Mouse (Mus musculus) forebrain, embryonic 12.5 days (tissue): ENCODE measurements around the gene Plg. TPM values are rescaled to one million over a fixed set of nuclear protein-coding genes. Genes with fewer than 3 reads are reported as not detected.
A peak's percentile ranks its signal among the peaks of the same experiment; 100 is the strongest.

Source experiments
- ATAC-seq: fragments of 200-750 bp; cut with Nextera tagmentation; 2 replicates; pipeline ENCODE4 v1.8.0; 2017; ENCODE audit warnings: moderate TSS enrichment; ENCODE audit not compliant: low FRiP score
- H3K27ac ChIP-seq: fragments of 300-500 bp; sonication (generic); 2 replicates; pipeline ENCODE4 v1.5.1; 2016; ENCODE audit warnings: mild to moderate bottlenecking
- H3K27me3 ChIP-seq: fragments of 300-500 bp; sonication (generic); 2 replicates; pipeline ENCODE4 v1.6.1; 2016; ENCODE audit warnings: mild to moderate bottlenecking
- H3K36me3 ChIP-seq: fragments of 300-500 bp; sonication (generic); replicated peaks from 2 replicates; pipeline ENCODE4 v1.6.1; 2016; ENCODE audit warnings: mild to moderate bottlenecking
- H3K4me1 ChIP-seq: fragments of 300-500 bp; sonication (generic); 2 replicates; pipeline ENCODE4 v1.6.1; 2016
- H3K4me2 ChIP-seq: fragments of 300-500 bp; sonication (generic); 2 replicates; pipeline ENCODE4 v1.6.1; 2016; ENCODE audit warnings: mild to moderate bottlenecking, moderate library complexity
- H3K4me3 ChIP-seq: fragments of 300-500 bp; sonication (generic); replicated peaks from 2 replicates; pipeline ENCODE4 v1.5.1; 2016; ENCODE audit warnings: mild to moderate bottlenecking
- H3K9ac ChIP-seq: fragments of 300-500 bp; sonication (generic); 2 replicates; pipeline ENCODE4 v1.6.1; 2016; ENCODE audit warnings: mild to moderate bottlenecking
- H3K9me3 ChIP-seq: fragments of 300-500 bp; sonication (generic); 2 replicates; pipeline ENCODE4 v1.6.1; 2016
- WGBS: fragments of 180-500 bp; shearing (Covaris S2); methylation state at CpG from one replicate; pipeline ENCODE4 v1.1.7; 2016; 5-methylcytosine and 5-hydroxymethylcytosine counted together
- polyA plus RNA-seq: library from polyadenylated mRNA; unstranded; fragments of >200 nt; fragmentation: Nextera tagmentation; extraction: Ambion mirVana; gene quantifications from 2 replicates; pipeline ENCODE4 v1.2.1, GENCODE M21; 2016

Gene Plg
- polyA plus RNA-seq, 1 experiment from 2014 or later: 0.10 TPM

DNA sequence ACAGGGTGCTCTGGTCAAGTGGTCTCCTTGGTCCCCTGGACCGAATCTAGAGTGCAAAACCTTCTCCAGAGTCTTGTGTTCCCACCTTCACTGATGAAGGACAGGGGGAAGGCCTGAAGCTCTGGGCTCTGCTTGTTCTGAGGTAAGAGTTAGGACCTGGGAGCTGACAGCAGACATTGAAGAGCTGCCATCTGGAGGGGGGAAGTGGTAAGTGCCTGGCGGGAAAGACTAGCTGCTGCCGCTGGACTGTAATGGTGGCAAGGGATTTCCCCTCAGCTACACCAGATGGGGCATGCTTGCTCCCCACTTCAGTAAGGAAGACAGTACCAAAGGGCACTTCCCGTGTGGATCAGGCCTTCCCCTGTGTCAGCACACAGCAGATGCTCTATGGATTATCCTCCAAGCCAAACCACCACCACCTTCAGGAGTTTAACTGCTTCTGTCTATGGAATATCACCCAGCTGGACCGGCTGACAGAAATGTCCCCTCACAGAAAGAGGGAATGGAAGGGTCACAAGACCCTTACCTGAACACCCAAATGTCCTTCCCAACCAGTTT is 11.0 kb upstream of the Plg start:
- Histone ChIP-seq H3K4me3 (no peak overlapping the region), H3K4me1 (peaks cover 8% of the 10 kb centered on the region), H3K36me3 (no peaks in the 10 kb centered on the region), H3K9ac (no peak overlapping the region), H3K9me3 (no peaks in the 10 kb centered on the region), H3K27ac (no peak overlapping the region), H3K4me2 (no peak overlapping the region), H3K27me3 (no peaks in the 10 kb centered on the region)
- 40% methylated on average over 5 of the region's 5 CpGs for WGBS
- peak; percentile 64; the same call in 1 of the 2 replicates for ATAC-seq

DNA sequence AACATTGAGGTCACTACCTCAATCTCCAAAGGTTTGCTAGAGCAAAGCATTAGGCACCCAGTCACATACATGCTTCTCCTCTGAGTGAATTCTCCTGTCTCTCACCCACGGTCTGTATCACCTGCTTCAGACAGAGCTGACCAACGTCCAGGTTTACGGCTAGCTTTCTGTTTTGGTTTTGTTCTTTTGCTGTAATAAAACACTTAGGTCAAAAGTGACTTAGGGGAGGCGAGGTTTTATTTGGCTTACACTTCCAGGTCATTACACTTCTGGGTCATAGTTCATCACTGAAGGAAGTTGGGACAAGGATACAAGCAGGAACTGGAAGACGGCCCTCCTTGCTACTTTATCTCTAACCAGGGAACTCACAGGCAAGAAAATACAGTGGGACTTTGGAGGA is 9.0 kb upstream of the Plg start:
- no peak for ATAC-seq
- WGBS: 77% methylated on average over 5 of the region's 5 CpGs
- no peaks in the 10 kb centered on the region for H3K36me3 ChIP-seq
- no peak overlapping the region for H3K9ac ChIP-seq
- no peak overlapping the region for H3K4me3 ChIP-seq
- H3K4me1 ChIP-seq: peaks cover 6% of the 10 kb centered on the region
- H3K27me3 ChIP-seq: no peaks in the 10 kb centered on the region
- no peaks in the 10 kb centered on the region for H3K9me3 ChIP-seq
- H3K4me2 ChIP-seq: no peak overlapping the region
- H3K27ac ChIP-seq: no peak overlapping the region

DNA sequence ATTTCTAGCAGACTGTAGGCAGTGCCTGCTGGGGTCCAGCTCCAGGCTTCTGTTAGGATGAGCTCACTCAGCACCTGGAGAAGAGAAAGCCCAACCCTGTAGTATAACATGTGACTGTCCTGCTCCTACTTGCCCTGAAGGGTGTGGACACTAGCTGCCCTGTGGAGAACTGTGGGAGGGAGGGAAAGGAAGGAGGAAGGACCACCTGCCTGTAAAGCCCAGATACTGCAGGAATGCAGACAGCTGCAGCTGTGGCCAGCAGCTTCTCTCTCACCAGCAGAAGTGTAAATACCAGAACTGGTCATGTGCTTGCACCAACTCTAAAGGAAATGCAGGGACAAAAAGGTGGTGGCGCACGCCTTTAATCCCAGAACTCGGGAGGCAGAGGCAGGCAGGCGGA is 8.1 kb upstream of the Plg start:
- H3K27ac ChIP-seq: no peak overlapping the region

DNA sequence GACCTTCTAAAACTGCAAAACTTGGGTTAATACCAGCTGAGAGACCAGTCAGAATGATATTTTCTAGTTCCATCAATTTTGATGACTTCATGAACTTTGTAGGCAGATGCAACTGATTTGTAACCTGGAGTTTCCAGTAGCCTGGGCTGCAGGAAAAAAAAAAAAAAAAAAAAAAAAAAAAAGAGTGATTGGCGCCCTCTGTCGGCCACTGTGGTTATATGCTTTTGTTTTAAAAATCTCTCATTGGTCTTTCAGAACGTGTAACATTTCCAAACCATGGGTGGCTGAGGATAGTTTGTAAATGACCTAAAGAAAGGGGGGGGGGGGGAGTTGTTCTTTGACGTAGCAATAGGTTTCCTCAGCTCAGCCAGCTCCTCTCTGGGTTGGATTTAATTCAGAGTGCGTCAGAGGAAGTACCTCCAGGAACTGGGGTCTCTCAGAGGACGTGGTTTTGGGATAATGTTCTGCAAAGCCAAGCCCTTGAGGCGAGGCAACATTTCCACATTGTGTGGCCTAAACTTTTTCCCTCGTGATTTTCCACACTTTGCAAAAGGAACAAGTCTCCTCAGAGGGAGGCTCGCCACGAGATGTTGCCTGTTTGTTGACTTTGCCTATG is 7.0 kb upstream of the Plg start:
- peak overlapping the region; percentile 24; the same call in 1 of the 2 replicates for H3K4me2 ChIP-seq
- H3K27ac ChIP-seq: no peak overlapping the region
- H3K9ac ChIP-seq: no peak overlapping the region
- no peak for ATAC-seq
- H3K36me3 ChIP-seq: no peaks in the 10 kb centered on the region
- no peak overlapping the region for H3K4me3 ChIP-seq
- WGBS: 34% methylated on average over 10 of the region's 10 CpGs
- H3K9me3 ChIP-seq: no peaks in the 10 kb centered on the region
- H3K4me1 ChIP-seq: peaks cover 5% of the 10 kb centered on the region
- H3K27me3 ChIP-seq: no peaks in the 10 kb centered on the region

More for the DNA sequence above, 8.1 kb upstream of the Plg start:
- Histone ChIP-seq H3K27me3 (no peaks in the 10 kb centered on the region), H3K9ac (no peak overlapping the region), H3K9me3 (no peaks in the 10 kb centered on the region), H3K4me1 (peaks cover 5% of the 10 kb centered on the region), H3K4me2 (no peak overlapping the region), H3K36me3 (no peaks in the 10 kb centered on the region), H3K4me3 (no peak overlapping the region)
- no peak for ATAC-seq
- 85% methylated on average over 4 of the region's 4 CpGs for WGBS

DNA sequence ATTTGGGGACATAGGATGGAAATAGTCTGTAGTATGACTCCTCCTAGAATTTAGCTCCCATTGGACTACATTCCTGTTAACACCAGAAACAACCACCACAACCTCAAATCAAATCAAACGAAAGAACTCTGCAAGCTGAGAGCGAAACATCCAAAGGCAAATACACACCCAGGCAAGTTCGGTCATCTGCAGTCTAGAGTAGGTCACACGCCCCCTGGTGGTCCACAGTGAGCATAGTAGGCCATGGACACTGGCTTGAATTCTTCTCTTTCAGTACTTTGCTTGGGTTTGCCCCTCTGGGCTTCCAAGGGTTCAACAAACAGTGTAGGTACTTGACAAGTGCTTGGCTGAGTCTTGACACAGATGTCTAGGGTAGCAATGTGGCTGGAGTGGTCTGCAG is 6.4 kb upstream of the Plg start:
- Histone ChIP-seq H3K4me1 (peaks cover 5% of the 10 kb centered on the region), H3K27ac (no peak overlapping the region), H3K27me3 (no peaks in the 10 kb centered on the region), H3K9me3 (no peaks in the 10 kb centered on the region), H3K4me2 (peak overlapping the region; percentile 24; the same call in 1 of the 2 replicates), H3K36me3 (no peaks in the 10 kb centered on the region), H3K9ac (no peak overlapping the region), H3K4me3 (no peak overlapping the region)
- ATAC-seq: 0 out of 2 replicates have a peak, but pooled peaks have one; percentile 50
- WGBS: 19% methylated on average over 4 of the region's 4 CpGs

DNA sequence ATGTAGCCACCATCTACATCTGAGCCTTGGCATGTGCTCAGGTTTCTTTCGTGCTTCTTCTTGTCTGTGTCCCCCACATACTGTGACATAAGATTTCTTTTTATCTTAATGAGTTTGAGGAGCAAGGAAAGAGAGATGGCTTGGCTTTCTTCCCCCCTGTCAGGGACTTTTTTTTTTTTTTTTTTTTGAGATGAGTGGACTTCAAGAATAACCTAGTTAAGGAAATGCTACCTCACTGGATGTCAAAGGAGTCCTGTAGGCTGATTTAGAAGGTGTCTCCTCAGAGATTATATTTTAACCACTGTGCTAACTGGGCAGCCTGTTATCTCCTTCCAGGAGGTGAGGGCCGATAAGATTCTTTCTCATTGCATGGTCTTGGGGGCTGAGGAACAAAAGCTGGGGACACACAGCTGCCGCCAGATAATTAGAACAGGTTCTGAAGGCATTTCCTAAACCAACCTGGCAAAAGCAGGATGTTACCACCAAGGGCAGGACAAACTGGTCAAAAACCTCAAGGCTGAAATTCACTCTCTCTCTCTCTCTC is 4.7 kb upstream of the Plg start:
- no peak overlapping the region for H3K4me2 ChIP-seq
- 79% methylated on average over 3 of the region's 3 CpGs for WGBS

DNA sequence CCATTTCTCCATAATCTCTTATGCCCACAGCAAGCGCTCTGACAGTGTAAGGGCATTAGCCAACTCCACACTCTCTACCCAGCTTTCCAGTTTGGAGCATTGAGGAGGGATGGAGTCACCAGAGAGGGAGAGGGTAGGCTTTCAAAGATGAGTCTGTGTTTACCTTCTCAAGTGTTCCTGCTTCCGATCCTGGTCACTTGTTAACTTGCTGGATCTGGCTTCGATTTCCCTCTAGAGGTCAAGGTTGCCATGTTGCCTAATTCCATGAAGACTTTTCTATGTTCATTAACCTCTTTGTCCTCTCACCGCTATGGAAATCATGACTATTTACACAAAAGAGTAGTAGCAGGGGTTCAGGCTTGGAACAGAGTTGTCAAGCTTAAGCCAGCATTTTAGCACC is 1.9 kb downstream of the Plg start:
- Histone ChIP-seq H3K4me2 (no peak overlapping the region), H3K4me3 (no peak overlapping the region), H3K27me3 (no peaks in the 10 kb centered on the region), H3K27ac (no peak overlapping the region), H3K36me3 (no peaks in the 10 kb centered on the region), H3K9ac (no peak overlapping the region), H3K9me3 (no peaks in the 10 kb centered on the region), H3K4me1 (0 out of 2 replicates have a peak, but pooled peaks cover 11% of the 10 kb centered on the region)
- 92% methylated on average over 4 of the region's 4 CpGs for WGBS
- no peak for ATAC-seq

More for the DNA sequence above, 4.7 kb upstream of the Plg start:
- H3K36me3 ChIP-seq: no peaks in the 10 kb centered on the region
- no peak overlapping the region for H3K9ac ChIP-seq
- H3K27me3 ChIP-seq: no peaks in the 10 kb centered on the region
- no peak overlapping the region for H3K4me3 ChIP-seq
- peaks cover 5% of the 10 kb centered on the region for H3K4me1 ChIP-seq
- H3K9me3 ChIP-seq: no peaks in the 10 kb centered on the region
- no peak overlapping the region for H3K27ac ChIP-seq
- no peak for ATAC-seq

DNA sequence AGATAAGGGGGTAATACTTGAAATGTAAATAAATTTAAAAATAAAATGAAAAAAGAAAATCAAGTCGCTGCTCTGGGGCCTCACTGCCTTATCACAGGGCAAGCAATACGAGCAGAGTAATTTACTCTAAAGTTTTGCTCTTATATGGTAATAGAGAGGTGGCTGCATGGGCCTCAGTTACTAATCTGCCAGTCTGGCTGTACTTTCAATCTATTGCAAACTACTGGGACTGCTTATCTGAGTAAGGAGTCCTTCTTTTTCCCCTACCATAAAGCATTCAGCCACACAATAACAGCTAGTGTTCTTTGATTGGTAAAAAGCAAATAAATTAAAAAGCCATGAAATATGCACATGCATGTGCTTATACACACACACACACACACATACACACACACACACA is 3.2 kb downstream of the Plg start:
- no peak overlapping the region for H3K4me2 ChIP-seq
- H3K9me3 ChIP-seq: no peaks in the 10 kb centered on the region
- 0 out of 2 replicates have a peak, but pooled peaks cover 11% of the 10 kb centered on the region for H3K4me1 ChIP-seq
- 93% methylated on average over 2 of the region's 2 CpGs for WGBS
- no peak overlapping the region for H3K27ac ChIP-seq
- no peak overlapping the region for H3K4me3 ChIP-seq
- no peak for ATAC-seq
- no peaks in the 10 kb centered on the region for H3K36me3 ChIP-seq
- H3K27me3 ChIP-seq: no peaks in the 10 kb centered on the region
- H3K9ac ChIP-seq: no peak overlapping the region

DNA sequence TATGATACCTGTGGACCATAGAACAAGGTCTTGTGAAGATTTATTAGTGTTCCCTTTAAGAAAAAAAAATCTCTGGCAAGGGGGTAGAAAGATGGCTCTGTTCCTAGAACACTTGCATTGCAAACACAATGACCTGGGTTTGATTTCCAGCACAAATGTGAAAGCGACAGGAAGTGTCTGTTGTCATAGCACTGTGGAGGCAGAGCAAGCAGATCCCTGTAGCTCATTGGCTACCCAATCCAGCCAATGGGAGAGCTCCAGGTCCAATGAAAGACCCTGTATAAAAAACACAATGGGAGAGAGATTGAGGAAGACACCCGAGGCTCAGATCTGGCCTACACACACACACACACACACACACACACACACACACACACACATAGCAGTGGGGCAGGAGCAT is 4.1 kb downstream of the Plg start:
- no peaks in the 10 kb centered on the region for H3K27me3 ChIP-seq
- H3K4me1 ChIP-seq: 0 out of 2 replicates have a peak, but pooled peaks cover 11% of the 10 kb centered on the region
- no peak overlapping the region for H3K27ac ChIP-seq
- no peak overlapping the region for H3K4me2 ChIP-seq
- no peak overlapping the region for H3K4me3 ChIP-seq
- H3K9me3 ChIP-seq: no peaks in the 10 kb centered on the region
- no peak overlapping the region for H3K9ac ChIP-seq
- no peaks in the 10 kb centered on the region for H3K36me3 ChIP-seq
- 21% methylated on average over 2 of the region's 2 CpGs for WGBS
- peak; percentile 70; the same call in 1 of the 2 replicates for ATAC-seq

DNA sequence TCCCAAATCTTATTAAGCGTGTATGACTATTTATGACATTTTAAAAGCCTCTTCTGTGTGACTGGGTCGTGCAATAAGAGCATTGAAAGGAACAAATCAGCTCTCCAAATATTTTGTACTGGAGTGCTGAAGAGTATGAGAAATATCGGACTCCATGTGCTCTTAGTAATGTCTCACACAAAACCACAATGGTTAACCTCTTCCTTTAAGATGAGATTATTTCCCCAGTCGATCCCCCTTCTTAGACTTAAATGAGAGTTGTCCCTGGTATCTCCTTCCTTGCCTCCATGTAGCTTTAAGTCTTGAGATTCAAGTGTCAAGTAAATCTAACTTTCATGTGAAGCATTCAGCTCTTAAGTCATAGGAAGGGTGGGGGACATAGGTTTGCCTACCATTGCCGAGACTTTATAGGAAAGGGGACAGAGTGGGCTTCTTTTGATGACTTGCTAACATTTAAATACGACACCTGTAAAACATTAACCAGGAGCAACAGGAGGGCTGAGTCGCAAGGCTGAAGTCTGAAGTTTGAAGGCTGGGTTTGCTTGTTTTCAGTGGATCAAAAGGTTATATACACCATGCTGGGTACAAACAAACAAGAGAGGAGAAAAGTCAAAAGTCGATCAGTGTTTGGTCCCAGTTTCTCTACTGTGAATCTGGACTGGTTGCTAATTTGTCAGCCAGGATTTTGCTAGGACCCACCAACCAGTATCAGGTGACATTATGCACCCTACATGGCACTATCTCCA is 6.8 kb downstream of the Plg start:
- Histone ChIP-seq H3K9me3 (no peaks in the 10 kb centered on the region), H3K27me3 (no peaks in the 10 kb centered on the region), H3K4me1 (0 out of 2 replicates have a peak, but pooled peaks cover 11% of the 10 kb centered on the region), H3K4me2 (no peak overlapping the region), H3K27ac (no peak overlapping the region), H3K9ac (no peak overlapping the region), H3K4me3 (no peak overlapping the region), H3K36me3 (no peaks in the 10 kb centered on the region)
- WGBS: 79% methylated on average over 8 of the region's 8 CpGs
- ATAC-seq: no peak

DNA sequence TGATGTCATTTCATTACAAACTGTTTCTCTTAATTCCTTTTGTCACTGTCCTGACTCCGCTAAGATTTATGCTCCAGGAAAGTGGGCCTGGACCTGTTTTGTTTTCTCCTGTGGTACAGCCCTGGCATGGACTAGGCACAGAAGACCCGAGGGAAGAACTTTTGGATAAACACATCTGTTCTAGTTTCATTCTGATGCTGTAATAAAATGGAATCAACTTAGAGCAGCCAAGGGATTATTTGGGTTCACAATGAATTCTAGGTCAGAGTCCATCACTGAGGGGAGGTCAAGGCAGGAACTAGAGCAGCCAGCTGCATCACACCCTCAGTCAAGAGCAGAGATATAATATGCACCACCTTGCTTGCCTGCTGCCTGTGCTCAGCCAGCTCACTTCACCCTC is 9.4 kb downstream of the Plg start:
- 84% methylated on average over 2 of the region's 2 CpGs for WGBS
- H3K9me3 ChIP-seq: no peaks in the 10 kb centered on the region
- H3K36me3 ChIP-seq: no peaks in the 10 kb centered on the region
- ATAC-seq: no peak
- no peak overlapping the region for H3K9ac ChIP-seq
- no peaks in the 10 kb centered on the region for H3K27me3 ChIP-seq
- 0 out of 2 replicates have a peak, but pooled peaks cover 4% of the 10 kb centered on the region for H3K4me1 ChIP-seq
- H3K4me3 ChIP-seq: no peak overlapping the region
- no peak overlapping the region for H3K27ac ChIP-seq
- no peak overlapping the region for H3K4me2 ChIP-seq

DNA sequence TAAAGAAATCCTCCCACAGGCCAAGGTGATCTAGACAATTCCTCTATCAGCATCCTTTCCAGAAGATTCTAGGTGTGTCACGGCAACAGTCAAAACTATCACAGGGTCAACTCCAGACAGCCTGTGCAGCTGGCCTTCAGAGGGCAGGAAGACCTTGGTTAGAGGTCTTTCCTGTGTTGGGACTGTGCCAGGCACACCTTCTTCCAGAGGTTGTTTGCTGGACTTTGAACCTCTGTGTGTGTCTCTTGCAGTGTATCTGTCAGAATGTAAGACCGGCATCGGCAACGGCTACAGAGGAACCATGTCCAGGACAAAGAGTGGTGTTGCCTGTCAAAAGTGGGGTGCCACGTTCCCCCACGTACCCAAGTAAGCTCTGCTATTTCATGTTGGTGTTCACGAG is 9.8 kb downstream of the Plg start:
- Histone ChIP-seq H3K4me2 (no peak overlapping the region), H3K27me3 (no peaks in the 10 kb centered on the region), H3K4me3 (no peak overlapping the region), H3K36me3 (no peaks in the 10 kb centered on the region), H3K27ac (no peak overlapping the region), H3K9ac (no peak overlapping the region), H3K9me3 (no peaks in the 10 kb centered on the region), H3K4me1 (no peaks in the 10 kb centered on the region)
- WGBS: 92% methylated on average over 7 of the region's 7 CpGs
- ATAC-seq: no peak
